Mouse (Mus musculus) brain, embryonic 14.5 days (tissue): ENCODE results near the gene Lztr1.

ENCODE experiments used
- CTCF ChIP-seq: fragments of 200-500 bp; IDR thresholded peaks from 2 replicates; pipeline ENCODE4 v1.5.1; 2012; ENCODE audit warnings: inconsistent platforms, mild to moderate bottlenecking, moderate library complexity, borderline replicate concordance; ENCODE audit not compliant: insufficient read depth, insufficient read length; ENCODE audit errors: extremely low read depth
- POLR2A ChIP-seq: fragments of 200-500 bp; IDR thresholded peaks from 2 replicates; pipeline ENCODE4 v1.6.1; 2012; ENCODE audit warnings: mild to moderate bottlenecking, inconsistent platforms, borderline replicate concordance; ENCODE audit not compliant: poor library complexity, insufficient read depth, insufficient read length, severe bottlenecking; ENCODE audit errors: extremely low read depth

GRCm38 (mm10) chr16:17561751-17562208 lies 53.3 kb downstream of the Lztr1 start, which contains the start of gene P2rx6:
- TF ChIP-seq POLR2A (no peak), CTCF (no peak)
